Mouse (Mus musculus) cerebellum, adult 9-11 months (tissue): ENCODE measurements around the gene Rnf130.
A peak's percentile ranks its signal among the peaks of the same experiment; 100 is the strongest.
"Not testable (repeated sequence)": the region's sequence is repeated elsewhere in the genome, so short reads cannot be mapped to it uniquely, and the experiment has no call there.

Experiments used
- DNase-seq: peaks from one replicate; pipeline ENCODE4 v3.0.0; 2022

Rnf130 gene

GRCm38 (mm10) chr11:50089840-50090239, 64.7 kb downstream of the Rnf130 start:
- no peak for DNase-seq

GRCm38 (mm10) chr11:50090982-50091675, 66.0 kb downstream of the Rnf130 start:
- DNase-seq: peak; percentile 91

- DNase-seq: no peak
Measured at GRCm38 (mm10) chr11:50091681-50092080, 66.5 kb downstream of the Rnf130 start.

GRCm38 (mm10) chr11:50095661-50096060, 70.5 kb downstream of the Rnf130 start:
- no peak for DNase-seq

- peak; percentile 77 for DNase-seq
Measured at GRCm38 (mm10) chr11:50097091-50097490, 71.9 kb downstream of the Rnf130 start.

GRCm38 (mm10) chr11:50098961-50099481, 73.9 kb downstream of the Rnf130 start:
- no peak for DNase-seq

- no peak for DNase-seq
Measured at GRCm38 (mm10) chr11:50099692-50100091, 74.5 kb downstream of the Rnf130 start.

GRCm38 (mm10) chr11:50100548-50101307, 75.6 kb downstream of the Rnf130 start:
- peak; percentile 93 for DNase-seq

- not testable (repeated sequence) for DNase-seq
Measured at GRCm38 (mm10) chr11:50101962-50102361, 76.8 kb downstream of the Rnf130 start.

- no peak for DNase-seq
Measured at GRCm38 (mm10) chr11:50104016-50104415, 78.9 kb downstream of the Rnf130 start.

GRCm38 (mm10) chr11:50105237-50105636, 80.1 kb downstream of the Rnf130 start:
- no peak for DNase-seq

GRCm38 (mm10) chr11:50106024-50106423, 80.9 kb downstream of the Rnf130 start:
- DNase-seq: no peak

GRCm38 (mm10) chr11:50108823-50109244, 83.7 kb downstream of the Rnf130 start:
- DNase-seq: no peak

- peak; percentile 62 for DNase-seq
Measured at GRCm38 (mm10) chr11:50114329-50114728, 89.2 kb downstream of the Rnf130 start.

GRCm38 (mm10) chr11:50122631-50123081, 97.5 kb downstream of the Rnf130 start:
- DNase-seq: peak; percentile 71

GRCm38 (mm10) chr11:50127781-50128180, 102.6 kb downstream of the Rnf130 start:
- DNase-seq: no peak

- peak; percentile 92 for DNase-seq
Measured at GRCm38 (mm10) chr11:50130811-50131766, 105.9 kb downstream of the Rnf130 start, which contains the start of gene Tbc1d9b. TSS of gene Tbc1d9b (plus strand) at chr11:50131396.

- peak; percentile 57 for DNase-seq
Measured at GRCm38 (mm10) chr11:50131801-50132201, 106.7 kb downstream of the Rnf130 start.

- DNase-seq: no peak
Measured at GRCm38 (mm10) chr11:50132265-50132664, 107.1 kb downstream of the Rnf130 start.

- DNase-seq: no peak
Measured at GRCm38 (mm10) chr11:50134136-50134859, 109.2 kb downstream of the Rnf130 start.

GRCm38 (mm10) chr11:50138206-50138822, 113.2 kb downstream of the Rnf130 start:
- DNase-seq: peak; percentile 73
